Mouse (Mus musculus) embryonic fibroblast, embryonic 13.5 days (primary cell): ENCODE data around the gene Nell2.

ENCODE experiments used
- CTCF ChIP-seq: IDR thresholded peaks from 2 replicates; pipeline ENCODE4 v1.5.1; 2011; ENCODE audit warnings: mild to moderate bottlenecking, control low read depth, low read length, moderate library complexity, borderline replicate concordance; ENCODE audit not compliant: insufficient read depth
- POLR2A ChIP-seq: IDR thresholded peaks from 2 replicates; pipeline ENCODE4 v1.6.1; 2011; ENCODE audit warnings: low read depth, mild to moderate bottlenecking, control low read depth, low read length, moderate library complexity

- TF ChIP-seq POLR2A (no peak), CTCF (no peak)
These were observed 211.7 kb downstream of the Nell2 start for GRCm38 (mm10) chr15:95316626-95317025.
